Mouse (Mus musculus) brain, embryonic 14.5 days (tissue): Measurements from ENCODE around the gene Zfp385a.

ENCODE experiments used
- CTCF ChIP-seq: fragments of 200-500 bp; IDR thresholded peaks from 2 replicates; pipeline ENCODE4 v1.5.1; 2012; ENCODE audit warnings: inconsistent platforms, mild to moderate bottlenecking, moderate library complexity, borderline replicate concordance; ENCODE audit not compliant: insufficient read depth, insufficient read length; ENCODE audit errors: extremely low read depth
- POLR2A ChIP-seq: fragments of 200-500 bp; IDR thresholded peaks from 2 replicates; pipeline ENCODE4 v1.6.1; 2012; ENCODE audit warnings: mild to moderate bottlenecking, inconsistent platforms, borderline replicate concordance; ENCODE audit not compliant: poor library complexity, insufficient read depth, insufficient read length, severe bottlenecking; ENCODE audit errors: extremely low read depth

DNA sequence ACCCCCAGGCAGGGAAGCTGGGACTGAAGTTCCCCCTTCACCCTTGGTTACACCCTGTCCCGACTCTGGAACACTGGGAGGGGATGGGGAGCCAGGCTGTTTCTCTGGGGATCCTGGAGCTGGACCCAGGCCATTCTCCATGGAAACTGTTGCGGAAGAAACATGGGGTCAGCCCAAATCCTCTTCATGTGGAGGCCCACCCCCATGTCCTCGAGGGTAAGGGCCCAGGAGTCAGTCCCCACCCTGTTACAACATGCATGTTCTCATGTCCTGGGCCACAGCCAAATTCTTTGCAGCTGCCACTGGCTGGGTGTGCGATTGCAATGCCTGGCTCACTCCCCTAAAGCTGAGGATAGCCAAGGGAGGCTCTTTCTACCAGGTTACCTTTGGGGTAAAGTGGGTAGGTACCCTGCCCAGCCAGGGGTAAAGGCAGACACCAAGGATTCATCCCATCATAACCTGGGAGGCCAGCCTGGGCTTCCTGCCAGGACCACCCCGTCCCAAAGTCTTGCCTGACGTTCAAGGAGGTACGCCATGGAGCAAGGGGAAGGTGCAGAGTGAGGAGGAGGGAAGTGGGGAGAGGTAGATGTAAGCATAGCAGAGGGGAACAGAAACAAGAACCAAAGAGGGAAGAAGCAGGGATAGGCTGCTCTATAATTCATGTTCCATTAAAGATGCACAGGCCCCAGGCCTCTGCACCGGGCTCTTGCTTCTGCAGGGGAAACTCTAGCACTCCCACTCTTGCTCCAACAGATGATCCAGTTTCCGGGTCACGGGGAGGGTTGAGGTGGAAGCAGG lies 23.7 kb downstream of the Zfp385a start:
- TF ChIP-seq POLR2A (no peak), CTCF (no peak)
